Mouse (Mus musculus) MEL (cell line): ENCODE measurements around the gene Smpdl3a. TPM values are rescaled to one million over a fixed set of nuclear protein-coding genes. Genes with fewer than 3 reads are reported as not detected.

Experiments
- DNase-seq: peaks from one replicate; pipeline ENCODE4 v3.0.0; 2011; ENCODE audit warnings: low read depth, low spot score
- H3K27ac ChIP-seq: 2 replicates; pipeline ENCODE4 v1.5.1; 2012; ENCODE audit warnings: low read depth, mild to moderate bottlenecking, control low read depth, low read length, moderate library complexity; ENCODE audit not compliant: control insufficient read depth
- H3K27me3 ChIP-seq, 2 experiments: fragments of 150-350 bp in 1 of 2; sonication (generic) in 1 of 2; 2 replicates each; pipeline ENCODE4 v1.6.1; 2012; ENCODE audit warnings: low read length in 2 of 2, mild to moderate bottlenecking in 2 of 2, improper control_type of control experiment in 1 of 2, moderate library complexity in 1 of 2; ENCODE audit not compliant: insufficient read depth in 2 of 2, control insufficient read depth in 1 of 2
- H3K36me3 ChIP-seq, 2 experiments: 2 replicates each; pipeline ENCODE4 v1.6.1; 2012 to 2014; ENCODE audit warnings: low read length in 2 of 2, improper control_type of control experiment in 1 of 2, inconsistent platforms in 1 of 2, mild to moderate bottlenecking in 1 of 2; ENCODE audit not compliant: insufficient read depth in 2 of 2, control insufficient read depth in 1 of 2
- H3K4me1 ChIP-seq, 2 experiments: fragments of 150-350 bp in 1 of 2; sonication (generic) in 1 of 2; 2 replicates each; pipeline ENCODE4 v1.6.1; 2012; ENCODE audit warnings: low read length in 2 of 2, improper control_type of control experiment in 1 of 2, mild to moderate bottlenecking in 1 of 2; ENCODE audit not compliant: insufficient read depth in 2 of 2, control insufficient read depth in 1 of 2
- H3K4me3 ChIP-seq, 2 experiments: fragments of 150-350 bp in 1 of 2; sonication (generic) in 1 of 2; 2 replicates each; pipeline ENCODE4 v1.5.1; 2012; ENCODE audit warnings: low read depth in 2 of 2, low read length in 2 of 2, mild to moderate bottlenecking in 2 of 2, moderate library complexity in 2 of 2, control low read depth in 1 of 2, improper control_type of control experiment in 1 of 2; ENCODE audit not compliant: control insufficient read depth in 1 of 2, insufficient read depth in 1 of 2
- H3K79me2 ChIP-seq: 2 replicates; pipeline ENCODE4 v1.6.1; 2012; ENCODE audit warnings: mild to moderate bottlenecking, low read length, moderate library complexity; ENCODE audit not compliant: control insufficient read depth, poor library complexity, insufficient read depth
- H3K9ac ChIP-seq: 2 replicates; pipeline ENCODE4 v1.6.1; 2012; ENCODE audit warnings: low read depth, mild to moderate bottlenecking, control low read depth, low read length, moderate library complexity; ENCODE audit not compliant: control insufficient read depth, poor library complexity, severe bottlenecking
- H3K9me3 ChIP-seq: fragments of 150-350 bp; sonication (generic); replicated peaks from 2 replicates; pipeline ENCODE4 v1.6.1; 2012; ENCODE audit warnings: mild to moderate bottlenecking, low read length, improper control_type of control experiment, moderate library complexity; ENCODE audit not compliant: insufficient read depth
- CHD1 ChIP-seq: IDR thresholded peaks from 2 replicates; pipeline ENCODE4 v1.6.1; 2012; ENCODE audit warnings: low read depth, mild to moderate bottlenecking, inconsistent platforms, low read length, improper control_type of control experiment
- CHD2 ChIP-seq: IDR thresholded peaks from 2 replicates; pipeline ENCODE4 v1.6.1; 2011; ENCODE audit warnings: low read length, improper control_type of control experiment
- E2F4 ChIP-seq: IDR thresholded peaks from 2 replicates; pipeline ENCODE4 v1.6.1; 2011; ENCODE audit warnings: low read depth, low read length, improper control_type of control experiment, borderline replicate concordance
- ELF1 ChIP-seq: IDR thresholded peaks from 2 replicates; pipeline ENCODE4 v1.6.1; 2014; ENCODE audit warnings: low read depth, mild to moderate bottlenecking, inconsistent platforms, low read length, improper control_type of control experiment, moderate library complexity
- EP300 ChIP-seq, 2 experiments: IDR thresholded peaks; 2 replicates each; pipeline ENCODE4 v1.6.1; 2011; ENCODE audit warnings: improper control_type of control experiment in 2 of 2, low read length in 2 of 2, low read depth in 1 of 2, mild to moderate bottlenecking in 1 of 2
- ETS1 ChIP-seq: IDR thresholded peaks from 2 replicates; pipeline ENCODE4 v1.6.1; 2012; ENCODE audit warnings: low read depth, mild to moderate bottlenecking, inconsistent platforms, low read length, improper control_type of control experiment, moderate library complexity
- GABPA ChIP-seq: IDR thresholded peaks from 2 replicates; pipeline ENCODE4 v1.6.1; 2012; ENCODE audit warnings: low read depth, mild to moderate bottlenecking, inconsistent platforms, low read length, improper control_type of control experiment, moderate library complexity
- GATA1 ChIP-seq: IDR thresholded peaks from 2 replicates; pipeline ENCODE4 v1.6.1; 2011; ENCODE audit warnings: low read depth, low read length, improper control_type of control experiment
- HCFC1 ChIP-seq: IDR thresholded peaks from 2 replicates; pipeline ENCODE4 v1.6.1; 2012; ENCODE audit warnings: low read depth, mild to moderate bottlenecking, inconsistent platforms, low read length, improper control_type of control experiment, moderate library complexity
- KAT2A ChIP-seq: conservative IDR thresholded peaks from 2 replicates; pipeline ENCODE4 v1.6.1; 2012; ENCODE audit warnings: low read depth, low read length, improper control_type of control experiment, inconsistent platforms
- MAFK ChIP-seq: IDR thresholded peaks from 2 replicates; pipeline ENCODE4 v1.6.1; 2011; ENCODE audit warnings: low read depth, mild to moderate bottlenecking, low read length, improper control_type of control experiment, borderline replicate concordance
- MAZ ChIP-seq: IDR thresholded peaks from 2 replicates; pipeline ENCODE4 v1.6.1; 2012; ENCODE audit warnings: low read depth, mild to moderate bottlenecking, inconsistent platforms, low read length, improper control_type of control experiment
- MYB ChIP-seq: IDR thresholded peaks from 2 replicates; pipeline ENCODE4 v1.6.1; 2011; ENCODE audit warnings: mild to moderate bottlenecking, low read depth, low read length, improper control_type of control experiment
- NRF1 ChIP-seq: IDR thresholded peaks from 2 replicates; pipeline ENCODE4 v1.6.1; 2014; ENCODE audit warnings: low read depth, mild to moderate bottlenecking, inconsistent platforms, low read length, improper control_type of control experiment, moderate library complexity; ENCODE audit not compliant: poor library complexity, insufficient read depth, severe bottlenecking
- POLR2A ChIP-seq, 2 experiments: IDR thresholded peaks; 2 replicates each; pipeline ENCODE4 v1.6.1; 2011 to 2012; ENCODE audit warnings: low read length in 2 of 2, mild to moderate bottlenecking in 2 of 2, control low read depth in 1 of 2, improper control_type of control experiment in 1 of 2, low read depth in 1 of 2, moderate library complexity in 1 of 2; ENCODE audit not compliant: control insufficient read depth in 1 of 2, insufficient read depth in 1 of 2, poor library complexity in 1 of 2
- POLR2AphosphoS5 ChIP-seq: IDR thresholded peaks from 2 replicates; pipeline ENCODE4 v1.6.1; 2012; ENCODE audit warnings: low read depth, borderline replicate concordance, mild to moderate bottlenecking, inconsistent platforms, low read length, moderate library complexity, mixed read lengths
- RAD21 ChIP-seq: IDR thresholded peaks from 2 replicates; pipeline ENCODE4 v1.6.1; 2011; ENCODE audit warnings: mild to moderate bottlenecking, low read depth, low read length, improper control_type of control experiment
- UBTF ChIP-seq: IDR thresholded peaks from 2 replicates; pipeline ENCODE4 v1.6.1; 2012; ENCODE audit warnings: low read depth, mild to moderate bottlenecking, inconsistent platforms, low read length, improper control_type of control experiment, moderate library complexity, borderline replicate concordance; ENCODE audit not compliant: insufficient read depth
- ZKSCAN1 ChIP-seq: IDR thresholded peaks from 2 replicates; pipeline ENCODE4 v1.6.1; 2012; ENCODE audit warnings: low read depth, mild to moderate bottlenecking, inconsistent platforms, low read length, improper control_type of control experiment, moderate library complexity
- polyA plus RNA-seq, 2 experiments: library from polyadenylated mRNA; stranded (reverse) in 1 of 2; unstranded in 1 of 2; fragments of >175 nt in 1 of 2; fragments of >200 nt in 1 of 2; gene quantifications; 2 replicates each; pipeline versions ENCODE4 v1.2.1 to v1.2.4; 2012; ENCODE audit warnings: low replicate concordance in 2 of 2, low read depth in 1 of 2; ENCODE audit not compliant: insufficient read length in 2 of 2, insufficient read depth in 1 of 2, missing spikeins in 1 of 2
- total RNA-seq: library from RNA; depleted of rRNA; stranded (reverse); fragments of 300-350 nt; gene quantifications from 2 replicates; pipeline ENCODE4 v1.2.3, GENCODE M21; 2012

The Smpdl3a gene
- total and polyA plus RNA-seq, 3 experiments: 0.04 TPM; not detected in 2

- Histone ChIP-seq H3K27ac (no peak overlapping the region), H3K79me2 (no peaks in the 10 kb centered on the region), H3K9me3 (no peaks in the 10 kb centered on the region), H3K4me3 (no peak overlapping the region), H3K4me1 (no peaks in the 10 kb centered on the region), H3K27me3 (no peaks in the 10 kb centered on the region), H3K36me3 (no peaks in the 10 kb centered on the region), H3K9ac (no peak overlapping the region)
- DNase-seq: no peak
- no peak for TF ChIP-seq GABPA
- no peak for TF ChIP-seq POLR2AphosphoS5
- no peak for TF ChIP-seq CHD2
- no peak for TF ChIP-seq MAZ
- no peak for TF ChIP-seq CHD1
- TF ChIP-seq UBTF: no peak
- TF ChIP-seq ETS1: no peak
- no peak for TF ChIP-seq GATA1
- TF ChIP-seq NRF1: no peak
- no peak for TF ChIP-seq E2F4
Observed at GRCm38 (mm10) chr10:57760694-57761093, 33.4 kb upstream of the Smpdl3a start.

DNA sequence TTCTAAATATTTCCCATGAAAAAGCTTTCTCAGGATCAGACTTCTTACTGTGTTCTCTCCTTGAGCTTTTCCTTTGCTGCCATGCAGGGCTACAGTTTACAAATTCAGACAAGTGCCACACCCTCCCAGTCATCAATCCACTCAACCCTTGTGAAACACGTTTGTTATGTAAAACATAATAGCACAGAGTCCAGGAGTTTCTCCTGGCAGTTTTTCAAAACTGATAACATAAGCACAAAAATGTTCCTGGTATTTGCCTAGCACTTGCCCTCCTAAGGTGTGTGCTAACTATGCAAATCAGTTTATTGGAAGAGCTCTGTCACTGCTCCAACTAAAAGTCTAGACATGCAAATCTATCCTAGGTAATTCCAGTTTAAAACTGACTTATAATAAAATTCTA is 31.1 kb upstream of the Smpdl3a start:
- Histone ChIP-seq H3K36me3 (no peaks in the 10 kb centered on the region), H3K79me2 (no peaks in the 10 kb centered on the region), H3K9ac (no peak overlapping the region), H3K4me1 (no peaks in the 10 kb centered on the region), H3K27ac (no peak overlapping the region), H3K4me3 (no peak overlapping the region), H3K9me3 (no peaks in the 10 kb centered on the region), H3K27me3 (no peaks in the 10 kb centered on the region)
- no peak for DNase-seq
- TF ChIP-seq POLR2A (IDR thresholded peaks at IDR 0.05; ENCODE audit: control insufficient read depth in 1 of 2, insufficient read depth in 1 of 2, low read depth in 1 of 2, low read length in 2 of 2, poor library complexity in 1 of 2): no peak
- TF ChIP-seq ELF1: no peak
- no peak for TF ChIP-seq EP300 (IDR thresholded peaks at IDR 0.05; ENCODE audit: low read depth in 1 of 2, low read length in 2 of 2)
- TF ChIP-seq GATA1: no peak
- TF ChIP-seq ZKSCAN1: no peak
- TF ChIP-seq E2F4: no peak
- TF ChIP-seq MAFK: no peak
- no peak for TF ChIP-seq MYB
- TF ChIP-seq KAT2A: no peak
- TF ChIP-seq HCFC1: no peak
- TF ChIP-seq RAD21: no peak
- no peak for TF ChIP-seq GABPA
- TF ChIP-seq POLR2AphosphoS5: no peak
